24 mouse cellular contexts compared by ENCODE assay signal in genomic region chr1:121092870-121093269, GRCm38 (mm10).
DNase-seq lines count a peak whose midpoint lies in the region; ATAC-seq and TF ChIP-seq lines count a peak whose summit lies in the region.
"Had no signal": no experiment of that assay in that cellular context is flagged by ENCODE, and none has a peak within 500 bp of the region (broad histone marks: within the 10 kb centered on the region; RNA-seq: fewer than 3 reads in every experiment).

No protein-coding gene starts in this region.

- TF ChIP-seq EP300 in CH12.LX (IDR thresholded peaks at IDR 0.05; ENCODE audit: low read length) = no peak

- in situ Hi-C loops in CH12.LX (cut with MboI; ENCODE audit: low pct_ligation_motif_present, low pct_unique_long_range_greater_than_20kb, low sequenced_read_pairs) = no loop called here

- no peaks in the 10 kb centered on the region for H3K9me3 ChIP-seq in CH12.LX (replicated peaks; ENCODE audit: low read length)
- H3K9me3 ChIP-seq in liver, embryonic 12.5 days (replicated peaks) = no peaks in the 10 kb centered on the region
- H3K9me3 ChIP-seq in liver, embryonic 16.5 days (replicated peaks; ENCODE audit: control insufficient read depth, low read length) = no peaks in the 10 kb centered on the region
- H3K9me3 ChIP-seq: embryonic facial prominence, embryonic 12.5 days; forebrain, embryonic 10.5 days; heart, embryonic 15.5 days; hindbrain, embryonic 13.5 days had no signal

- dilution Hi-C loops in CH12.LX (cut with MboI; ENCODE audit: extremely low pct_ligation_motif_present, extremely low pct_unique_long_range_greater_than_20kb, low sequenced_read_pairs) = no loop called here

- H3K27me3 ChIP-seq in CH12.LX (replicated peaks) = no peaks in the 10 kb centered on the region
- H3K27me3 ChIP-seq in liver, embryonic 12.5 days (replicated peaks) = 0 out of 2 replicates have a peak, but pooled peaks cover 4% of the 10 kb centered on the region
- no peaks in the 10 kb centered on the region for H3K27me3 ChIP-seq in liver, embryonic 16.5 days (ENCODE audit: control insufficient read depth, insufficient read depth, low read depth, low read length)
- H3K27me3 ChIP-seq: heart, embryonic 15.5 days had no signal

- TF ChIP-seq POLR2A in CH12.LX (IDR thresholded peaks at IDR 0.05; ENCODE audit: low read depth, low read length) = no peak

- H3K27ac ChIP-seq in CH12.LX (ENCODE audit: insufficient read depth, low read depth) = no peak overlapping the region
- H3K27ac ChIP-seq in liver, embryonic 12.5 days = no peak overlapping the region
- no peak overlapping the region for H3K27ac ChIP-seq in liver, embryonic 16.5 days (ENCODE audit: low read length)
- H3K27ac ChIP-seq: embryonic facial prominence, embryonic 12.5 days; forebrain, embryonic 10.5 days; heart, embryonic 15.5 days; hindbrain, embryonic 13.5 days; hindbrain, postnatal 0 days had no signal

- H3K4me2 ChIP-seq in CH12.LX (ENCODE audit: insufficient read depth, low read depth, poor library complexity, severe bottlenecking) = no peak overlapping the region
- H3K4me2 ChIP-seq in liver, embryonic 12.5 days = no peak overlapping the region
- no peak overlapping the region for H3K4me2 ChIP-seq in liver, embryonic 16.5 days (ENCODE audit: low read depth, low read length)
- H3K4me2 ChIP-seq: embryonic facial prominence, embryonic 12.5 days; heart, embryonic 11.5 days; heart, embryonic 15.5 days; hindbrain, embryonic 13.5 days had no signal

- H3K4me3 ChIP-seq in CH12.LX (replicated peaks in 1 of 3; ENCODE audit: low read depth in 2 of 3, low read length in 2 of 3, poor library complexity in 1 of 3) = no peak overlapping the region
- no peak overlapping the region for H3K4me3 ChIP-seq in liver, embryonic 12.5 days
- H3K4me3 ChIP-seq in liver, embryonic 16.5 days (ENCODE audit: low read depth, low read length) = no peak overlapping the region
- H3K4me3 ChIP-seq: embryonic facial prominence, embryonic 12.5 days; erythroblast, embryonic 14.5 days; forebrain, embryonic 10.5 days; heart, embryonic 15.5 days; hindbrain, embryonic 13.5 days had no signal

- no peak for TF ChIP-seq RAD21 in CH12.LX (IDR thresholded peaks at IDR 0.05; ENCODE audit: low read depth, low read length)

- DNase-seq in CH12.LX (ENCODE audit: extremely low read depth) = peak; percentile 9
- DNase-seq in c-Kit-positive CD71-positive TER-119-positive erythroid progenitor cells, embryonic 14.5 days (ENCODE audit: low spot score) = peak; percentile 39
- DNase-seq in heart, adult 11 months = no peak
- DNase-seq: adrenal gland, postnatal 10 days; B cell, adult 2 months; cerebellum, adult 2 months; cerebellum, postnatal 10 days; embryo, embryonic 11 days; gastrocnemius, postnatal 36 days; heart, adult 18-20 months; heart, postnatal 14 days had no signal

- TF ChIP-seq CTCF in CH12.LX (conservative IDR thresholded peaks at IDR 0.05 in 1 of 2, IDR thresholded peaks at IDR 0.05 in 1 of 2; ENCODE audit: low read depth in 2 of 2, low read length in 2 of 2) = no peak

- no peaks in the 10 kb centered on the region for H3K79me2 ChIP-seq in CH12.LX (replicated peaks; ENCODE audit: control insufficient read depth, extremely low read depth, insufficient read depth, poor library complexity, severe bottlenecking)

- peaks cover 0 to 7% of the 10 kb centered on the region in 2 experiments; a peak in 1 of 4 replicates for H3K4me1 ChIP-seq in CH12.LX (ENCODE audit: control insufficient read depth in 1 of 2, insufficient read depth in 2 of 2)
- peaks cover 18% of the 10 kb centered on the region for H3K4me1 ChIP-seq in liver, embryonic 12.5 days
- no peaks in the 10 kb centered on the region for H3K4me1 ChIP-seq in liver, embryonic 16.5 days (ENCODE audit: control insufficient read depth, low read depth, low read length)

- WGBS in liver, embryonic 12.5 days (ENCODE audit: insufficient replicate concordance) = 35% methylated on average over 5 of the region's 5 CpGs
- WGBS in liver, embryonic 16.5 days (ENCODE audit: insufficient replicate concordance) = 35% methylated on average over 5 of the region's 5 CpGs

- peak; percentile 82 for ATAC-seq in liver, embryonic 12.5 days
- ATAC-seq in liver, embryonic 16.5 days (ENCODE audit: low read depth) = peak; percentile 77
- ATAC-seq in monocyte, adult 5-6 weeks (replicated peaks; ENCODE audit: insufficient number of reproducible peaks, low FRiP score, low TSS enrichment, poor library complexity, severe bottlenecking) = no peak
- ATAC-seq in cerebellum, adult (ENCODE audit: insufficient number of reproducible peaks, low FRiP score, low TSS enrichment) = no peak
- ATAC-seq: CD4-positive, CD25-positive, alpha-beta regulatory T cell, adult 4 months; forebrain, embryonic 14.5 days; hindbrain, postnatal 0 days had no signal

- H3K36me3 ChIP-seq in CH12.LX (replicated peaks in 1 of 2; ENCODE audit: control insufficient read depth in 1 of 2, insufficient read depth in 1 of 2, low read length in 1 of 2) = no peaks in the 10 kb centered on the region
- no peaks in the 10 kb centered on the region for H3K36me3 ChIP-seq in liver, embryonic 12.5 days
- H3K36me3 ChIP-seq in liver, embryonic 16.5 days (ENCODE audit: control insufficient read depth, insufficient read depth) = no peaks in the 10 kb centered on the region
- H3K36me3 ChIP-seq: embryonic facial prominence, embryonic 12.5 days; forebrain, embryonic 10.5 days; heart, embryonic 15.5 days; hindbrain, embryonic 13.5 days had no signal

- no peak overlapping the region for H3K9ac ChIP-seq in CH12.LX (ENCODE audit: insufficient read depth, low read depth)
- H3K9ac ChIP-seq in liver, embryonic 12.5 days = no peak overlapping the region
- no peak overlapping the region for H3K9ac ChIP-seq in liver, embryonic 16.5 days (ENCODE audit: low read depth, low read length)
- H3K9ac ChIP-seq: embryonic facial prominence, embryonic 12.5 days; heart, embryonic 15.5 days; hindbrain, embryonic 13.5 days had no signal

TF ChIP-seq in CH12.LX, 34 proteins besides CTCF, POLR2A, EP300 and RAD21:
- no peak for TF ChIP-seq PAX5 (IDR thresholded peaks at IDR 0.05; ENCODE audit: low read length)
- TF ChIP-seq MYC (IDR thresholded peaks at IDR 0.05; ENCODE audit: low read depth, low read length) = no peak
- no peak for TF ChIP-seq MAFK (IDR thresholded peaks at IDR 0.05; ENCODE audit: insufficient replicate concordance, low read length)
- TF ChIP-seq KAT2A (IDR thresholded peaks at IDR 0.05; ENCODE audit: insufficient replicate concordance, low read length) = no peak
- TF ChIP-seq BHLHE40 (IDR thresholded peaks at IDR 0.05; ENCODE audit: low read depth, low read length) = no peak
- TF ChIP-seq SIN3A (IDR thresholded peaks at IDR 0.05; ENCODE audit: low read length) = no peak
- no peak for TF ChIP-seq TCF12 (IDR thresholded peaks at IDR 0.05; ENCODE audit: low read depth, low read length)
- no peak for TF ChIP-seq GABPA (IDR thresholded peaks at IDR 0.05; ENCODE audit: insufficient replicate concordance, low read depth, low read length)
- no peak for TF ChIP-seq MEF2A (IDR thresholded peaks at IDR 0.05; ENCODE audit: borderline replicate concordance, low read depth, low read length)
- TF ChIP-seq MXI1 (IDR thresholded peaks at IDR 0.05; ENCODE audit: low read depth, low read length) = no peak
- no peak for TF ChIP-seq ZC3H11A (IDR thresholded peaks at IDR 0.05; ENCODE audit: low read depth, low read length)
- TF ChIP-seq USF1 (IDR thresholded peaks at IDR 0.05; ENCODE audit: low read depth, low read length) = no peak
- TF ChIP-seq CHD2 (IDR thresholded peaks at IDR 0.05; ENCODE audit: low read length) = no peak
- no peak for TF ChIP-seq ZNF384 (IDR thresholded peaks at IDR 0.05; ENCODE audit: low read depth, low read length)
- TF ChIP-seq NRF1 (IDR thresholded peaks at IDR 0.05; ENCODE audit: low read depth, low read length) = no peak
- no peak for TF ChIP-seq NELFE (IDR thresholded peaks at IDR 0.05; ENCODE audit: low read depth, low read length)
- TF ChIP-seq JUND (conservative IDR thresholded peaks at IDR 0.05; ENCODE audit: low read depth, low read length) = no peak
- TF ChIP-seq MAX (IDR thresholded peaks at IDR 0.05; ENCODE audit: low read length) = no peak
- no peak for TF ChIP-seq POLR2AphosphoS2 (IDR thresholded peaks at IDR 0.05; ENCODE audit: low read depth, low read length)

Comparison
In these comparisons a context has a peak if more than half of its experiments do, and no peak if none do; other contexts are left out.
1. ATAC-seq: peak in liver, embryonic 12.5 days (single experiment) and liver, embryonic 16.5 days (single experiment); none in monocyte, adult 5-6 weeks (single experiment) and cerebellum, adult (single experiment).